Mouse (Mus musculus) spleen, adult 2 months (tissue): ENCODE measurements around the gene Ccin.

Experiments used
- CTCF ChIP-seq: fragments of 200-500 bp; IDR thresholded peaks from 2 replicates; pipeline ENCODE4 v1.5.1; 2011; ENCODE audit warnings: mild to moderate bottlenecking, inconsistent platforms; ENCODE audit not compliant: insufficient read depth, insufficient read length, insufficient replicate concordance; ENCODE audit errors: extremely low read depth
- POLR2A ChIP-seq: fragments of 200-500 bp; IDR thresholded peaks from 2 replicates; pipeline ENCODE4 v1.6.1; 2011; ENCODE audit warnings: low read depth, low read length, inconsistent platforms

DNA sequence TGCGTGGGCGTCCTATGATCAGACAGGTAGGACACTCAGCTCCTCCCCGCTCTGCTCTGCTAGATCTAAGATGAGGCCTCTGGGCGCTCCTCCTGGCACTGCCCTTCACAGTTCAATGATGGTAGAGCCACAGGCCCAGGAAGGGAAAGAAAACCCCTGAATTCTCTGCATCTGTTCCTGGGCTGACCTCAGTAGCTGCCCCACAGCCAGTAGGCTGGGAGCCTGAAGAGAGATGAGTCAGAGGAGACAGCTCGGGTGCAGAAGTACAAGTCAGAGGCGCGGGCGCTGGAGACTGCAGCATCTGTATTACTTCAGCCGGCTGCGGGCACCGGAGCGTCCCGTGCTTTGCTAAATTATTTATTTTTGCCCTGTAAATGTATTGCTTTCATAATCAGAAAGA, 14.6 kb upstream of the Ccin start:
- no peak for TF ChIP-seq POLR2A
- TF ChIP-seq CTCF = no peak
